Mouse (Mus musculus): ENCODE data around the gene Lxn. TPM values are rescaled to one million over a fixed set of nuclear protein-coding genes. Genes with fewer than 3 reads are reported as not detected.

Gene Lxn
- total RNA-seq, 1 experiment = 6.3 TPM

DNA sequence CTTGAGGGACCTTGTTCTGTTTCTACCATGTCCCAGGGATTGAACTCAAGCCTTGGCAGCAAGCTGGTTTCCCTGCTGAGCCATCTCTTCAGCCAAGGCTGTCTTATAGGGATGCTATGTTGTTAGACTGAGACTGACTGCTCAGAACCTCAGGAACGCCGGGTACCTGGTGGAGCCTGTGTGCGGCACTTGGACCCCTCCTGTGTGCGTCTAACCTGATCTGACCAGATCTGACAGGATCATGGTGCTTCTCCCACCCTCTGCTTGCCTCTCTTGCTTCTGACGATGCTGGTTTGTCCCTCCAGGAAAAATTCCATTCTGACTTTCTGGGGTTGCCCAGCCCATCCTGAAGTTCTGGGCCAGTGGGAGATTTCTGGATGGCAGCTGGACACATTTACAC is 2.9 kb upstream of the Lxn start:
- no peak for TF ChIP-seq ZC3H11A (IDR thresholded peaks at IDR 0.05; ENCODE audit: borderline replicate concordance, low read depth, low read length)
- no peak for TF ChIP-seq CHD2 (IDR thresholded peaks at IDR 0.05; ENCODE audit: low read depth, low read length)
- TF ChIP-seq ZNF384 (IDR thresholded peaks at IDR 0.05; ENCODE audit: low read depth, low read length) = no peak
- TF ChIP-seq HCFC1 (IDR thresholded peaks at IDR 0.05; ENCODE audit: borderline replicate concordance, insufficient read depth, low read length) = no peak
- TF ChIP-seq MAFK (IDR thresholded peaks at IDR 0.05; ENCODE audit: insufficient read depth, low read depth, low read length) = no peak
- H3K4me3 ChIP-seq (ENCODE audit: insufficient read depth in 1 of 2, low read depth in 1 of 2, low read length in 2 of 2, poor library complexity in 1 of 2, severe bottlenecking in 1 of 2) = no peak overlapping the region
- no peak overlapping the region for H3K27ac ChIP-seq (ENCODE audit: insufficient read depth, low read depth, low read length, poor library complexity, severe bottlenecking)
- in situ Hi-C loops (cut with MboI; ENCODE audit: low sequenced_read_pairs in 2 of 2, unreplicated experiment in 2 of 2) = no loop called here
- H3K9ac ChIP-seq (ENCODE audit: insufficient read depth, low read depth, low read length, poor library complexity, severe bottlenecking) = no peak overlapping the region; the same call in 1 of the 2 replicates
- no peaks in the 10 kb centered on the region for H3K9me3 ChIP-seq (ENCODE audit: control insufficient read depth, insufficient read depth, low read depth, low read length)
- no peak for DNase-seq (ENCODE audit: low read depth, low spot score)
- peaks cover 4 to 5% of the 10 kb centered on the region in 2 experiments; a peak in 2 of 4 replicates for H3K4me1 ChIP-seq (ENCODE audit: control insufficient read depth in 2 of 2, insufficient read depth in 2 of 2, low read length in 2 of 2, poor library complexity in 1 of 2)
- peaks cover 20% of the 10 kb centered on the region for H3K36me3 ChIP-seq (ENCODE audit: control insufficient read depth, insufficient read depth, low read length, poor library complexity, severe bottlenecking)

DNA sequence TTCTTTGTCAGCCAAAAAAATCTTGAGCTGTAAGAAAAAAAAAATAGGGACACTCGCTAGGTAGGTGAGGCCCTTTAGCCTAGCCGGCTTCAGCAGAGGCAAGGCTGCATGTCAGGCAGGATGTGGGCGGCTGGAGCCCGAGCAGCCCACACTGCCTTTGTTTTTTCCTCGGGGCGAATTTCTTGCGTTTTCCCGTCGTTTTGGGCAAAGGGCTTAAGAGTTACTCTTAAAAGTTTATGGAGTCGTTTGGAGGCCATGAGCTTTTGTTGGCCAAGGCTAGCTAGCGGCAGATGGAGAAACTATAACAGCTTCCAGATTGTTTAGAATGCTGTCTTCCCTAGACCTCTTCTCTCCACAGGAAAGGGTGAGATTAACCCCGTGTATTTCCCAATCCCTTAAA is 725 bp downstream of the Lxn start:
- DNase-seq (ENCODE audit: low read depth, low spot score) = no peak
- TF ChIP-seq ZC3H11A (IDR thresholded peaks at IDR 0.05; ENCODE audit: borderline replicate concordance, low read depth, low read length) (no peak), CHD2 (IDR thresholded peaks at IDR 0.05; ENCODE audit: low read depth, low read length) (no peak), MAFK (IDR thresholded peaks at IDR 0.05; ENCODE audit: insufficient read depth, low read depth, low read length) (no peak), HCFC1 (IDR thresholded peaks at IDR 0.05; ENCODE audit: borderline replicate concordance, insufficient read depth, low read length) (no peak), ZNF384 (IDR thresholded peaks at IDR 0.05; ENCODE audit: low read depth, low read length) (no peak)
- Histone ChIP-seq H3K4me3 (ENCODE audit: insufficient read depth in 1 of 2, low read depth in 1 of 2, low read length in 2 of 2, poor library complexity in 1 of 2, severe bottlenecking in 1 of 2) (peak overlapping the region; percentile 77 to 79), H3K4me1 (ENCODE audit: control insufficient read depth in 2 of 2, insufficient read depth in 2 of 2, low read length in 2 of 2, poor library complexity in 1 of 2) (peaks cover 4 to 5% of the 10 kb centered on the region in 2 experiments; a peak in 2 of 4 replicates), H3K27ac (ENCODE audit: insufficient read depth, low read depth, low read length, poor library complexity, severe bottlenecking) (no peak overlapping the region), H3K9me3 (ENCODE audit: control insufficient read depth, insufficient read depth, low read depth, low read length) (no peaks in the 10 kb centered on the region), H3K36me3 (ENCODE audit: control insufficient read depth, insufficient read depth, low read length, poor library complexity, severe bottlenecking) (peaks cover 20% of the 10 kb centered on the region), H3K9ac (ENCODE audit: insufficient read depth, low read depth, low read length, poor library complexity, severe bottlenecking) (peak overlapping the region; percentile 76; the same call in 1 of the 2 replicates)
- in situ Hi-C loops (cut with MboI; ENCODE audit: low sequenced_read_pairs in 2 of 2, unreplicated experiment in 2 of 2) = no loop called here

DNA sequence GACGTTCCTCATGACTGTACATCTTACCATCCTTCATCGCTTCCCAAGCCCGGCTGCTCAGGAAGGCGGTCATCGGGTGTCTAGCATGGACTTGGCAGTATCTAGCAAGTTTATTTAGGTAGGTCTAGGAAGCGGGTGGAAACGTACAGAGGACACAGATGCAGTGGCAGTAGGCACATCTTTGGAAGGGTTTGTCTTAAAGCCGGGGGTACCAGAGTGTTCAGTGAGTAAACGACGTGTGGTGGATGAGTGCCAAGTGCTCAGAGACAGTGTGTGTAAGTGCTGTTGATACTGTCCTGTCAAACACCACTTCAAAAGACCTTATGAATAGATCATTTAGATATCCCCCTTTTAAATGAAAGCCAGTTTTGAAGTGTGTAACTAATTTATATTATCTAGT is 1.1 kb downstream of the Lxn start:
- TF ChIP-seq ZNF384 (IDR thresholded peaks at IDR 0.05; ENCODE audit: low read depth, low read length) = no peak
- TF ChIP-seq HCFC1 (IDR thresholded peaks at IDR 0.05; ENCODE audit: borderline replicate concordance, insufficient read depth, low read length) = no peak
- no peak for TF ChIP-seq CHD2 (IDR thresholded peaks at IDR 0.05; ENCODE audit: low read depth, low read length)
- Histone ChIP-seq H3K36me3 (ENCODE audit: control insufficient read depth, insufficient read depth, low read length, poor library complexity, severe bottlenecking) (peaks cover 19% of the 10 kb centered on the region), H3K4me3 (ENCODE audit: insufficient read depth in 1 of 2, low read depth in 1 of 2, low read length in 2 of 2, poor library complexity in 1 of 2, severe bottlenecking in 1 of 2) (no peak overlapping the region), H3K9ac (ENCODE audit: insufficient read depth, low read depth, low read length, poor library complexity, severe bottlenecking) (no peak overlapping the region), H3K4me1 (ENCODE audit: control insufficient read depth in 2 of 2, insufficient read depth in 2 of 2, low read length in 2 of 2, poor library complexity in 1 of 2) (peaks cover 4 to 5% of the 10 kb centered on the region in 2 experiments; a peak in 2 of 4 replicates), H3K9me3 (ENCODE audit: control insufficient read depth, insufficient read depth, low read depth, low read length) (no peaks in the 10 kb centered on the region), H3K27ac (ENCODE audit: insufficient read depth, low read depth, low read length, poor library complexity, severe bottlenecking) (no peak overlapping the region)
- in situ Hi-C loops (cut with MboI; ENCODE audit: low sequenced_read_pairs in 2 of 2, unreplicated experiment in 2 of 2) = no loop called here
- DNase-seq (ENCODE audit: low read depth, low spot score) = no peak

DNA sequence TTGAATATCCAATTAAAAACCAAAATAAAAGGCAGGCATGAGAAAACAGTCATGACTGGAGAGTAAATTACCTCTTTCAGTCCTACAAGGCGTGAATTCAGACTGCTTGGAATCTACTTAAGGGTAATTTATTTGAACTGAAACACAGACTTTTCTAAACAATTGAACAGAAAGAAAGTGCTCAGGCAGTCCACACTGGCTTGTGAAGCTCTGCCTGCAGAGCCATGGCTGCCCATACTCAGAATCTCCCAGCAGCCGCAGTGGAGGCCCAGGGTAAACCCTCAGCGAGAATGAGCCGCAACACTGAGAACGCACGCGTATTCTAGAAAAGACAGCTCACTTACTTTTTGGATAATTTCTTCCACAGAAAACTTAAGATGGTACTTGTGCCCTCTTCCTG is 1.7 kb downstream of the Lxn start:
- H3K9me3 ChIP-seq (ENCODE audit: control insufficient read depth, insufficient read depth, low read depth, low read length) = no peaks in the 10 kb centered on the region
- no peak overlapping the region for H3K4me3 ChIP-seq (ENCODE audit: insufficient read depth in 1 of 2, low read depth in 1 of 2, low read length in 2 of 2, poor library complexity in 1 of 2, severe bottlenecking in 1 of 2)
- no peak overlapping the region for H3K9ac ChIP-seq (ENCODE audit: insufficient read depth, low read depth, low read length, poor library complexity, severe bottlenecking)
- in situ Hi-C loops (cut with MboI; ENCODE audit: low sequenced_read_pairs in 2 of 2, unreplicated experiment in 2 of 2) = no loop called here
- DNase-seq (ENCODE audit: low read depth, low spot score) = no peak
- peaks cover 4 to 5% of the 10 kb centered on the region in 2 experiments; a peak in 2 of 4 replicates for H3K4me1 ChIP-seq (ENCODE audit: control insufficient read depth in 2 of 2, insufficient read depth in 2 of 2, low read length in 2 of 2, poor library complexity in 1 of 2)
- TF ChIP-seq ZNF384 (IDR thresholded peaks at IDR 0.05; ENCODE audit: low read depth, low read length) (no peak), CHD2 (IDR thresholded peaks at IDR 0.05; ENCODE audit: low read depth, low read length) (no peak), HCFC1 (IDR thresholded peaks at IDR 0.05; ENCODE audit: borderline replicate concordance, insufficient read depth, low read length) (no peak), ZC3H11A (IDR thresholded peaks at IDR 0.05; ENCODE audit: borderline replicate concordance, low read depth, low read length) (no peak), MAFK (IDR thresholded peaks at IDR 0.05; ENCODE audit: insufficient read depth, low read depth, low read length) (no peak)
- peaks cover 20% of the 10 kb centered on the region for H3K36me3 ChIP-seq (ENCODE audit: control insufficient read depth, insufficient read depth, low read length, poor library complexity, severe bottlenecking)
- H3K27ac ChIP-seq (ENCODE audit: insufficient read depth, low read depth, low read length, poor library complexity, severe bottlenecking) = no peak overlapping the region

DNA sequence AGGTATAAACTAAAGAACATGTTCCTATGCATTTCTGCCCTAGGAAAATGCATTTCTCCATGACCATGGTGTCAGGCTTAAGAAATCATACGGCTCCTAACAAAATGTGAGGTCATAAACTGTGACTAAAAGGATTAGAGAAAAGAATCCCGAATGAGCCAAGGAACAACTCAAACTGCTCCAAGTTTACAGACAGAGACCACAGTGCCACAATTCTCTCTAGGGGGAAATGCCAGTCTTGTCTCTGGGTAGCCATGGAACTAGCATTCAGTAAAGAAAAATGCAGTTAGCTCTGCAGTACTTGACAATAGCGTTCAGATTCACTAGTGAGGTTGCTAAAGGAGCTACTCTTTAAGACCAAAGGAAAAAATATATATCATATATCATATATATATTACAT is 3.8 kb downstream of the Lxn start:
- in situ Hi-C loops (cut with MboI; ENCODE audit: low sequenced_read_pairs in 2 of 2, unreplicated experiment in 2 of 2) = no loop called here
- no peak overlapping the region for H3K27ac ChIP-seq (ENCODE audit: insufficient read depth, low read depth, low read length, poor library complexity, severe bottlenecking)

More for the DNA sequence above, 3.8 kb downstream of the Lxn start:
- DNase-seq (ENCODE audit: low read depth, low spot score) = no peak
- H3K9ac ChIP-seq (ENCODE audit: insufficient read depth, low read depth, low read length, poor library complexity, severe bottlenecking) = no peak overlapping the region
- H3K4me1 ChIP-seq (ENCODE audit: control insufficient read depth in 2 of 2, insufficient read depth in 2 of 2, low read length in 2 of 2, poor library complexity in 1 of 2) = peaks cover 0 to 4% of the 10 kb centered on the region in 2 experiments; a peak in 1 of 4 replicates
- H3K4me3 ChIP-seq (ENCODE audit: insufficient read depth in 1 of 2, low read depth in 1 of 2, low read length in 2 of 2, poor library complexity in 1 of 2, severe bottlenecking in 1 of 2) = no peak overlapping the region
- no peak for TF ChIP-seq MAFK (IDR thresholded peaks at IDR 0.05; ENCODE audit: insufficient read depth, low read depth, low read length)
- TF ChIP-seq HCFC1 (IDR thresholded peaks at IDR 0.05; ENCODE audit: borderline replicate concordance, insufficient read depth, low read length) = no peak
- no peaks in the 10 kb centered on the region for H3K9me3 ChIP-seq (ENCODE audit: control insufficient read depth, insufficient read depth, low read depth, low read length)
- peaks cover 16% of the 10 kb centered on the region for H3K36me3 ChIP-seq (ENCODE audit: control insufficient read depth, insufficient read depth, low read length, poor library complexity, severe bottlenecking)
